Mouse (Mus musculus) T-cell, adult 2 months (primary cell): Measurements from ENCODE around the gene Maff.
A peak's percentile ranks its signal among the peaks of the same experiment; 100 is the strongest.

ENCODE experiments used
- DNase-seq: peaks from one replicate; pipeline ENCODE4 v3.0.0; 2022; ENCODE audit warnings: low spot score

Maff gene

GRCm38 (mm10) chr15:79346051-79346793, at the start of gene Maff:
Maff (plus strand) TSS chr15:79346621.
- DNase-seq, result no peak

- no peak for DNase-seq
These were observed 47.9 kb upstream of the Maff start for GRCm38 (mm10) chr15:79298553-79298952.

- no peak for DNase-seq
These were observed 46.8 kb upstream of the Maff start for GRCm38 (mm10) chr15:79299563-79300155.

- DNase-seq, result no peak
These were observed 42.7 kb upstream of the Maff start for GRCm38 (mm10) chr15:79303725-79304124.

GRCm38 (mm10) chr15:79304832-79305231, 41.6 kb upstream of the Maff start:
- no peak for DNase-seq

GRCm38 (mm10) chr15:79306043-79306637, 40.3 kb upstream of the Maff start:
- no peak for DNase-seq

GRCm38 (mm10) chr15:79307861-79308260, 38.6 kb upstream of the Maff start:
- DNase-seq, result no peak

GRCm38 (mm10) chr15:79313848-79314369, 32.5 kb upstream of the Maff start:
- DNase-seq, result no peak

GRCm38 (mm10) chr15:79321733-79322190, 24.7 kb upstream of the Maff start:
- no peak for DNase-seq

- peak; percentile 31 for DNase-seq
These were observed 24.0 kb upstream of the Maff start for GRCm38 (mm10) chr15:79322281-79322990.

- DNase-seq, result peak; percentile 62
These were observed 23.2 kb upstream of the Maff start for GRCm38 (mm10) chr15:79322991-79323790.

- DNase-seq, result no peak
These were observed 22.6 kb upstream of the Maff start for GRCm38 (mm10) chr15:79323791-79324155.

GRCm38 (mm10) chr15:79324373-79324772, 22.0 kb upstream of the Maff start:
- DNase-seq, result no peak

GRCm38 (mm10) chr15:79325742-79326141, 20.7 kb upstream of the Maff start:
- no peak for DNase-seq

GRCm38 (mm10) chr15:79326264-79326663, 20.2 kb upstream of the Maff start:
- DNase-seq, result no peak

- DNase-seq, result peak; percentile 38
These were observed 19.2 kb upstream of the Maff start for GRCm38 (mm10) chr15:79326971-79327961.

- peak; percentile 94 for DNase-seq
These were observed 18.1 kb upstream of the Maff start, which contains the start of gene Pla2g6 for GRCm38 (mm10) chr15:79328058-79328938. Pla2g6 (minus strand) TSS chr15:79328390.

GRCm38 (mm10) chr15:79328939-79329275, 17.5 kb upstream of the Maff start:
- peak; percentile 54 for DNase-seq

GRCm38 (mm10) chr15:79329346-79329978, 17.0 kb upstream of the Maff start:
- no peak for DNase-seq
